Mouse (Mus musculus): ENCODE data around the gene Cadps.

- no peak for TF ChIP-seq CTCF (IDR thresholded peaks at IDR 0.05; ENCODE audit: low read depth)
- TF ChIP-seq EP300 (IDR thresholded peaks at IDR 0.05; ENCODE audit: low read depth) = no peak
Measured at GRCm38 (mm10) chr14:12784296-12784695, 38.6 kb downstream of the Cadps start.

All from liver, embryonic 14.5 days (tissue).